Mouse (Mus musculus) C2C12 (cell line): ENCODE results near the gene Lrp10. TPM values are rescaled to one million over a fixed set of nuclear protein-coding genes. Genes with fewer than 3 reads are reported as not detected.

Source experiments
- H3K27me3 ChIP-seq: one replicate; pipeline ENCODE4 v1.6.1; 2011; ENCODE audit not compliant: control insufficient read depth, insufficient read depth, insufficient read length
- H3K36me3 ChIP-seq: one replicate; pipeline ENCODE4 v1.6.1; 2011; ENCODE audit not compliant: control insufficient read depth, insufficient read depth
- H3K4me3 ChIP-seq: one replicate; pipeline ENCODE4 v1.5.1; 2011; ENCODE audit warnings: mild to moderate bottlenecking, control low read depth; ENCODE audit not compliant: poor library complexity, insufficient read depth, severe bottlenecking
- H3K79me2 ChIP-seq: one replicate; pipeline ENCODE4 v1.6.1; 2011; ENCODE audit not compliant: control insufficient read depth, insufficient read depth
- H3K79me3 ChIP-seq: one replicate; pipeline ENCODE4 v1.6.1; 2011; ENCODE audit warnings: low read depth, control low read depth
- H3ac ChIP-seq: one replicate; pipeline ENCODE3; 2011; ENCODE audit warnings: low read depth; ENCODE audit not compliant: control insufficient read depth, insufficient read length
- CEBPB ChIP-seq: IDR thresholded peaks from one replicate; pipeline ENCODE4 v1.6.1; 2011; ENCODE audit warnings: low read depth, mild to moderate bottlenecking, control low read depth, moderate library complexity
- CTCF ChIP-seq: IDR thresholded peaks from one replicate; pipeline ENCODE4 v1.5.1; 2011; ENCODE audit not compliant: control insufficient read depth, insufficient read depth, insufficient read length
- FOSL1 ChIP-seq: IDR thresholded peaks from one replicate; pipeline ENCODE4 v1.8.0; 2011; ENCODE audit warnings: mild to moderate bottlenecking, low read length; ENCODE audit not compliant: poor library complexity, insufficient read depth, severe bottlenecking
- MAX ChIP-seq: IDR thresholded peaks from one replicate; pipeline ENCODE4 v1.6.1; 2011; ENCODE audit warnings: mild to moderate bottlenecking, control low read depth
- MYOD1 ChIP-seq: IDR thresholded peaks from one replicate; pipeline ENCODE4 v1.6.1; 2011; ENCODE audit warnings: low read depth; ENCODE audit not compliant: control insufficient read depth, insufficient read length
- MYOG ChIP-seq: IDR thresholded peaks from one replicate; pipeline ENCODE4 v1.6.1; 2011; ENCODE audit not compliant: control insufficient read depth, insufficient read length; ENCODE audit errors: extremely low read depth
- USF1 ChIP-seq: IDR thresholded peaks from one replicate; pipeline ENCODE4 v1.6.1; 2011; ENCODE audit warnings: low read depth, mild to moderate bottlenecking, control low read depth, moderate library complexity
- polyA plus RNA-seq: library from polyadenylated mRNA; unstranded; fragments of >200 nt; fragmentation: generic; extraction: Trizol; gene quantifications from one replicate; pipeline ENCODE4 v1.2.1, GENCODE M21; 2012; ENCODE audit warnings: missing spikeins

The Lrp10 gene
- polyA plus RNA-seq, 1 experiment: 72.8 TPM

- Histone ChIP-seq H3K27me3 (no peaks in the 10 kb centered on the region), H3K79me2 (peaks cover 10% of the 10 kb centered on the region), H3K79me3 (no peaks in the 10 kb centered on the region), H3K36me3 (no peaks in the 10 kb centered on the region), H3K4me3 (no peak within 1 kb of the TSS), H3ac (no peak within 1 kb of the TSS)
- no peak for TF ChIP-seq USF1
- TF ChIP-seq CTCF: no peak
- TF ChIP-seq MAX: no peak
- TF ChIP-seq CEBPB: no peak
- TF ChIP-seq MYOG: no peak
- TF ChIP-seq FOSL1: no peak
- no peak for TF ChIP-seq MYOD1
Measured at GRCm38 (mm10) chr14:54475941-54476844, 12.3 kb downstream of the Lrp10 start, which contains the start of gene Rem2. Gene Rem2 (plus strand): TSS chr14:54476100.

GRCm38 (mm10) chr14:54477172-54477909, 13.4 kb downstream of the Lrp10 start:
- H3ac ChIP-seq: no peak overlapping the region
- no peak for TF ChIP-seq CTCF
- TF ChIP-seq USF1: no peak
- no peak for TF ChIP-seq CEBPB
- no peak for TF ChIP-seq MAX
- no peak for TF ChIP-seq MYOD1
- no peak for TF ChIP-seq FOSL1
- no peak for TF ChIP-seq MYOG
- H3K36me3 ChIP-seq: no peaks in the 10 kb centered on the region
- H3K79me2 ChIP-seq: peaks cover 10% of the 10 kb centered on the region
- no peak overlapping the region for H3K4me3 ChIP-seq
- H3K79me3 ChIP-seq: no peaks in the 10 kb centered on the region
- H3K27me3 ChIP-seq: no peaks in the 10 kb centered on the region

- H3ac ChIP-seq: peak overlapping the region; percentile 3
- H3K79me2 ChIP-seq: peaks cover 10% of the 10 kb centered on the region
- H3K4me3 ChIP-seq: peak overlapping the region; percentile 28
- no peaks in the 10 kb centered on the region for H3K79me3 ChIP-seq
- no peaks in the 10 kb centered on the region for H3K27me3 ChIP-seq
- no peaks in the 10 kb centered on the region for H3K36me3 ChIP-seq
- no peak for TF ChIP-seq FOSL1
- TF ChIP-seq CTCF: no peak
- TF ChIP-seq MAX: no peak
- no peak for TF ChIP-seq MYOG
Measured at GRCm38 (mm10) chr14:54479451-54479920, 15.5 kb downstream of the Lrp10 start.

GRCm38 (mm10) chr14:54480673-54481072, 16.7 kb downstream of the Lrp10 start:
- Histone ChIP-seq H3K79me3 (no peaks in the 10 kb centered on the region), H3ac (peak overlapping the region; percentile 32), H3K4me3 (no peak overlapping the region), H3K36me3 (no peaks in the 10 kb centered on the region), H3K79me2 (peaks cover 10% of the 10 kb centered on the region), H3K27me3 (no peaks in the 10 kb centered on the region)
- TF ChIP-seq FOSL1 (no peak), USF1 (no peak), MYOG (no peak), MYOD1 (no peak), MAX (no peak), CTCF (no peak), CEBPB (no peak)

GRCm38 (mm10) chr14:54481402-54481801, 17.5 kb downstream of the Lrp10 start:
- TF ChIP-seq USF1: no peak
- peak; percentile 58 for TF ChIP-seq FOSL1
- TF ChIP-seq MYOD1: no peak
- TF ChIP-seq CEBPB: no peak
- no peaks in the 10 kb centered on the region for H3K79me3 ChIP-seq
- H3K36me3 ChIP-seq: no peaks in the 10 kb centered on the region
- no peak overlapping the region for H3K4me3 ChIP-seq
- no peak overlapping the region for H3ac ChIP-seq
- H3K27me3 ChIP-seq: no peaks in the 10 kb centered on the region
- peaks cover 10% of the 10 kb centered on the region for H3K79me2 ChIP-seq

GRCm38 (mm10) chr14:54482498-54482897, 18.6 kb downstream of the Lrp10 start:
- Histone ChIP-seq H3K79me3 (no peaks in the 10 kb centered on the region), H3K36me3 (no peaks in the 10 kb centered on the region), H3K27me3 (no peaks in the 10 kb centered on the region), H3ac (no peak overlapping the region), H3K79me2 (peaks cover 10% of the 10 kb centered on the region), H3K4me3 (no peak overlapping the region)
- no peak for TF ChIP-seq MYOD1
- no peak for TF ChIP-seq MAX
- TF ChIP-seq CEBPB: no peak
- no peak for TF ChIP-seq CTCF
- no peak for TF ChIP-seq FOSL1
- no peak for TF ChIP-seq MYOG
- no peak for TF ChIP-seq USF1
